Mouse (Mus musculus): ENCODE results near the gene Dbx1. TPM values are rescaled to one million over a fixed set of nuclear protein-coding genes. Genes with fewer than 3 reads are reported as not detected.

The Dbx1 gene
- total RNA-seq, 1 experiment, result not detected

GRCm38 (mm10) chr7:49634291-49635073 is 2.2 kb downstream of the Dbx1 start:
- peaks cover 0 to 6% of the 10 kb centered on the region in 2 experiments; a peak in 1 of 4 replicates for H3K4me1 ChIP-seq (ENCODE audit: control insufficient read depth in 2 of 2, insufficient read depth in 2 of 2, low read length in 2 of 2, poor library complexity in 1 of 2)
- no peaks in the 10 kb centered on the region for H3K36me3 ChIP-seq (ENCODE audit: control insufficient read depth, insufficient read depth, low read length, poor library complexity, severe bottlenecking)
- H3K9ac ChIP-seq (ENCODE audit: insufficient read depth, low read depth, low read length, poor library complexity, severe bottlenecking), result no peak overlapping the region
- no peaks in the 10 kb centered on the region for H3K9me3 ChIP-seq (ENCODE audit: control insufficient read depth, insufficient read depth, low read depth, low read length)
- H3K27ac ChIP-seq (ENCODE audit: insufficient read depth, low read depth, low read length, poor library complexity, severe bottlenecking), result no peak overlapping the region
- in situ Hi-C loops (cut with MboI; ENCODE audit: low sequenced_read_pairs in 2 of 2, unreplicated experiment in 2 of 2), result loop anchor here in 1 of 2 experiments (25.0 kb wide), 1 partner anchor 278 kb away; the partner anchor contains the start of gene Slc6a5
- H3K4me3 ChIP-seq (ENCODE audit: insufficient read depth in 1 of 2, low read depth in 1 of 2, low read length in 2 of 2, poor library complexity in 1 of 2, severe bottlenecking in 1 of 2), result no peak overlapping the region; a peak in 1 of 4 replicates
- no peak for DNase-seq (ENCODE audit: low read depth, low spot score)
- TF ChIP-seq ZNF384 (IDR thresholded peaks at IDR 0.05; ENCODE audit: low read depth, low read length) (peak; percentile 73), ZC3H11A (IDR thresholded peaks at IDR 0.05; ENCODE audit: borderline replicate concordance, low read depth, low read length) (no peak)

- TF ChIP-seq CHD2 (IDR thresholded peaks at IDR 0.05; ENCODE audit: low read depth, low read length) (no peak), ZC3H11A (IDR thresholded peaks at IDR 0.05; ENCODE audit: borderline replicate concordance, low read depth, low read length) (no peak), ZNF384 (IDR thresholded peaks at IDR 0.05; ENCODE audit: low read depth, low read length) (no peak), HCFC1 (IDR thresholded peaks at IDR 0.05; ENCODE audit: borderline replicate concordance, insufficient read depth, low read length) (no peak), MAFK (IDR thresholded peaks at IDR 0.05; ENCODE audit: insufficient read depth, low read depth, low read length) (no peak)
- H3K27ac ChIP-seq (ENCODE audit: insufficient read depth, low read depth, low read length, poor library complexity, severe bottlenecking), result no peak overlapping the region
- H3K4me3 ChIP-seq (ENCODE audit: insufficient read depth in 1 of 2, low read depth in 1 of 2, low read length in 2 of 2, poor library complexity in 1 of 2, severe bottlenecking in 1 of 2), result peak overlapping the region; percentile 17 to 37; a peak in 2 of 4 replicates
- DNase-seq (ENCODE audit: low read depth, low spot score), result no peak
- H3K36me3 ChIP-seq (ENCODE audit: control insufficient read depth, insufficient read depth, low read length, poor library complexity, severe bottlenecking), result no peaks in the 10 kb centered on the region
- no peak overlapping the region for H3K9ac ChIP-seq (ENCODE audit: insufficient read depth, low read depth, low read length, poor library complexity, severe bottlenecking)
- H3K9me3 ChIP-seq (ENCODE audit: control insufficient read depth, insufficient read depth, low read depth, low read length), result no peaks in the 10 kb centered on the region
- in situ Hi-C loops (cut with MboI; ENCODE audit: low sequenced_read_pairs in 2 of 2, unreplicated experiment in 2 of 2), result loop anchor here in 1 of 2 experiments (25.0 kb wide), 1 partner anchor 279 kb away; the partner anchor contains the start of gene Slc6a5
- H3K4me1 ChIP-seq (ENCODE audit: control insufficient read depth in 2 of 2, insufficient read depth in 2 of 2, low read length in 2 of 2, poor library complexity in 1 of 2), result peaks cover 0 to 6% of the 10 kb centered on the region in 2 experiments; a peak in 1 of 4 replicates
Observed at GRCm38 (mm10) chr7:49633375-49633956, 3.2 kb downstream of the Dbx1 start.

GRCm38 (mm10) chr7:49632391-49632790 is 4.3 kb downstream of the Dbx1 start:
- H3K27ac ChIP-seq (ENCODE audit: insufficient read depth, low read depth, low read length, poor library complexity, severe bottlenecking), result no peak overlapping the region
- H3K36me3 ChIP-seq (ENCODE audit: control insufficient read depth, insufficient read depth, low read length, poor library complexity, severe bottlenecking), result no peaks in the 10 kb centered on the region
- in situ Hi-C loops (cut with MboI; ENCODE audit: low sequenced_read_pairs in 2 of 2, unreplicated experiment in 2 of 2), result loop anchor here in 1 of 2 experiments (25.0 kb wide), 1 partner anchor 280 kb away; the partner anchor contains the start of gene Slc6a5
- TF ChIP-seq MAFK (IDR thresholded peaks at IDR 0.05; ENCODE audit: insufficient read depth, low read depth, low read length) (no peak), ZC3H11A (IDR thresholded peaks at IDR 0.05; ENCODE audit: borderline replicate concordance, low read depth, low read length) (no peak), CHD2 (IDR thresholded peaks at IDR 0.05; ENCODE audit: low read depth, low read length) (no peak), ZNF384 (IDR thresholded peaks at IDR 0.05; ENCODE audit: low read depth, low read length) (no peak), HCFC1 (IDR thresholded peaks at IDR 0.05; ENCODE audit: borderline replicate concordance, insufficient read depth, low read length) (no peak)
- H3K4me3 ChIP-seq (ENCODE audit: insufficient read depth in 1 of 2, low read depth in 1 of 2, low read length in 2 of 2, poor library complexity in 1 of 2, severe bottlenecking in 1 of 2), result peak overlapping the region in 1 of 2 experiments; percentile 18; a peak in 1 of 4 replicates
- no peak overlapping the region for H3K9ac ChIP-seq (ENCODE audit: insufficient read depth, low read depth, low read length, poor library complexity, severe bottlenecking)
- no peaks in the 10 kb centered on the region for H3K9me3 ChIP-seq (ENCODE audit: control insufficient read depth, insufficient read depth, low read depth, low read length)
- DNase-seq (ENCODE audit: low read depth, low spot score), result no peak
- peaks cover 0 to 6% of the 10 kb centered on the region in 2 experiments; a peak in 1 of 4 replicates for H3K4me1 ChIP-seq (ENCODE audit: control insufficient read depth in 2 of 2, insufficient read depth in 2 of 2, low read length in 2 of 2, poor library complexity in 1 of 2)

GRCm38 (mm10) chr7:49631885-49632284 is 4.8 kb downstream of the Dbx1 start:
- H3K9me3 ChIP-seq (ENCODE audit: control insufficient read depth, insufficient read depth, low read depth, low read length), result no peaks in the 10 kb centered on the region
- H3K4me3 ChIP-seq (ENCODE audit: insufficient read depth in 1 of 2, low read depth in 1 of 2, low read length in 2 of 2, poor library complexity in 1 of 2, severe bottlenecking in 1 of 2), result no peak overlapping the region
- in situ Hi-C loops (cut with MboI; ENCODE audit: low sequenced_read_pairs in 2 of 2, unreplicated experiment in 2 of 2), result loop anchor here in 1 of 2 experiments (25.0 kb wide), 1 partner anchor 280 kb away; the partner anchor contains the start of gene Slc6a5
- H3K27ac ChIP-seq (ENCODE audit: insufficient read depth, low read depth, low read length, poor library complexity, severe bottlenecking), result no peak overlapping the region
- peaks cover 0 to 6% of the 10 kb centered on the region in 2 experiments; a peak in 1 of 4 replicates for H3K4me1 ChIP-seq (ENCODE audit: control insufficient read depth in 2 of 2, insufficient read depth in 2 of 2, low read length in 2 of 2, poor library complexity in 1 of 2)
- no peak overlapping the region for H3K9ac ChIP-seq (ENCODE audit: insufficient read depth, low read depth, low read length, poor library complexity, severe bottlenecking)
- no peak for TF ChIP-seq CHD2 (IDR thresholded peaks at IDR 0.05; ENCODE audit: low read depth, low read length)
- TF ChIP-seq MAFK (IDR thresholded peaks at IDR 0.05; ENCODE audit: insufficient read depth, low read depth, low read length), result no peak
- TF ChIP-seq ZNF384 (IDR thresholded peaks at IDR 0.05; ENCODE audit: low read depth, low read length), result no peak
- TF ChIP-seq HCFC1 (IDR thresholded peaks at IDR 0.05; ENCODE audit: borderline replicate concordance, insufficient read depth, low read length), result no peak
- TF ChIP-seq ZC3H11A (IDR thresholded peaks at IDR 0.05; ENCODE audit: borderline replicate concordance, low read depth, low read length), result no peak
- no peaks in the 10 kb centered on the region for H3K36me3 ChIP-seq (ENCODE audit: control insufficient read depth, insufficient read depth, low read length, poor library complexity, severe bottlenecking)
- DNase-seq (ENCODE audit: low read depth, low spot score), result no peak
